Mouse (Mus musculus) testis, adult 2 months (tissue): ENCODE results near the gene Gm20869. TPM values are rescaled to one million over a fixed set of nuclear protein-coding genes. Genes with fewer than 3 reads are reported as not detected.
"Not testable (repeated sequence)": the region's sequence is repeated elsewhere in the genome, so short reads cannot be mapped to it uniquely, and the experiment has no call there.

Experiments
- H3K27ac ChIP-seq: fragments of 200-500 bp; 2 replicates; pipeline ENCODE4 v1.5.1; 2012; ENCODE audit warnings: low read depth, low read length; ENCODE audit not compliant: control insufficient read depth, insufficient read depth
- H3K27me3 ChIP-seq: fragments of 200-500 bp; 2 replicates; pipeline ENCODE4 v1.6.1; 2012; ENCODE audit warnings: mild to moderate bottlenecking, low read length, moderate library complexity; ENCODE audit not compliant: control insufficient read depth, insufficient read depth
- H3K36me3 ChIP-seq: fragments of 200-500 bp; 2 replicates; pipeline ENCODE4 v1.6.1; 2012; ENCODE audit warnings: mild to moderate bottlenecking, low read length; ENCODE audit not compliant: control insufficient read depth, insufficient read depth
- H3K4me1 ChIP-seq: fragments of 200-500 bp; 2 replicates; pipeline ENCODE4 v1.6.1; 2012; ENCODE audit warnings: low read length; ENCODE audit not compliant: control insufficient read depth, insufficient read depth
- H3K4me3 ChIP-seq: fragments of 200-500 bp; 2 replicates; pipeline ENCODE4 v1.5.1; 2012; ENCODE audit warnings: low read depth, mild to moderate bottlenecking, low read length, moderate library complexity, mixed read lengths; ENCODE audit not compliant: control insufficient read depth
- polyA plus RNA-seq: library from polyadenylated mRNA; depleted of rRNA; stranded (reverse); fragments of >200 nt; gene quantifications from 2 replicates; pipeline ENCODE4 v1.2.3, GENCODE M21; 2012; rRNA removed

The Gm20869 gene
- polyA plus RNA-seq = not detected in 2 replicates

DNA sequence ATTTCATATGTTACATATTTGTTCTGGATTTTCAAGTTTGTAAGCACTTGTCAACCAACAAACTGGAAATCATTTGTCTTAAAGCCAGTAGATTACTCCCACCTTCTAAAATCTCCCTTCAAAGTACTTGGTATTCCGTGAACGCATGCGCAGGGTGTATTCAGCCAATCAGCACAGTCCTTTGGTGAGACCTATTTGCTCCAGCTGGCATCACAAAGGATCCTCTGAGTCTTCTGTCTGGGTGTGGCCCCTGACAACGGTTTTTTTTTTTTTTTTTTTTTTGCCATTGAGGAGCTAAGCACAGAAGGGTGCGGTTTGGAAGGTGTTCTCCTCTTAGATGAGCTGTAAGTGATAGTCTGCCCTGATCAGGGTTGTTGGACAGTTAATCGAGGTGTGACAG is at the start of gene Gm20869:
Gene Gm20869, plus strand, starts transcription at position 301 of the 400 bp plus-strand sequence.
- H3K27ac ChIP-seq, H3K27me3 ChIP-seq, H3K4me3 ChIP-seq, H3K36me3 ChIP-seq, H3K4me1 ChIP-seq: not testable (repeated sequence)

Other genes starting within 250 kb of the Gm20869 start
- not detected in 2 replicates for gene Gm20870, start 222.6 kb downstream of the Gm20869 start, polyA plus RNA-seq